Mouse (Mus musculus): ENCODE measurements around the gene Tert. TPM values are rescaled to one million over a fixed set of nuclear protein-coding genes. Genes with fewer than 3 reads are reported as not detected.

Tert gene
- total RNA-seq, 2 experiments from 2014 or later = 4.1 to 4.4 TPM

DNA sequence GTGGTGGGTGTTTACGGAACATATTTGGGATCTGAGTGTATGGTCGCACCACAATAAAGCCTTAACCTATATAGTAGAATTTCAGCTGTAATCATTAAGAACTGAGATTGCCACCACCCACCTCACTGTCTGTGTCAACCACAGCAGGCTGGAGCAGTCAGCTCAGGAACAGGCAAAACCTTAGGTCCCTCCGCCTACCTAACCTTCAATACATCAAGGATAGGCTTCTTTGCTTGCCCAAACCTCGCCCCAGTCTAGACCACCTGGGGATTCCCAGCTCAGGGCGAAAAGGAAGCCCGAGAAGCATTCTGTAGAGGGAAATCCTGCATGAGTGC is 334 bp upstream of the Tert start:
- Histone ChIP-seq H3K27ac (no peak overlapping the region), H3K4me3 (peak overlapping the region; percentile 58)
- TF ChIP-seq CTCF (IDR thresholded peaks at IDR 0.05) = no peak
- DNase-seq (ENCODE audit: extremely low spot score in 1 of 2, low spot score in 2 of 2) = peak in 1 of 2 experiments; percentile 42
- intact Hi-C loops (cut with DNase I) = loop anchor here (2.0 to 5.0 kb wide), 2 partner anchors 114 to 199 kb away; no protein-coding TSS in a partner anchor

- no peak for TF ChIP-seq CTCF (IDR thresholded peaks at IDR 0.05)
- H3K4me3 ChIP-seq = no peak overlapping the region
- H3K27ac ChIP-seq = no peak overlapping the region
- DNase-seq (ENCODE audit: extremely low spot score in 1 of 2, low spot score in 2 of 2) = no peak
- intact Hi-C loops (cut with DNase I) = loop anchor here (5.0 kb wide), 1 partner anchor 201 kb away; no protein-coding TSS in a partner anchor
Observed at GRCm38 (mm10) chr13:73628586-73629113, 1.9 kb downstream of the Tert start.

DNA sequence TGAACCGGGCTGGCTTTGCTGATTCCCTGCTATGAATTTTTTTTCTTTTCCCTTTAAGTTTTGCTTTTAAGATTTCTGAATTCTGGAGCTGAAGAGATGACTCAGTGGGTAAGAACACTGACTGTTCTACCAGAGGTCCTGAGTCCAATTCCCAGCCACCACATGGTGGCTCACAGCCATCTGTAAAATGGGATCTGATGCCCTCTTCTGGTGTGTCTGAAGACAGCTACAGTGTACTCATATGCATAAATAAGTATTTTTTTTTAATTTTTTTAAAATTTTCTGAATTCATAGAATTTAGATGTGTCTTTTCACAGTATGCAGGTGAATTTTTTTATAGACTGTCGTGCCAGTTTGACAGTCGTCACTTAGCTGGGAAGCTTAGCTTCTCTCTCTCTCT is 5.1 kb downstream of the Tert start:
- Histone ChIP-seq H3K4me3 (no peak overlapping the region), H3K27ac (no peak overlapping the region)
- no peak for DNase-seq (ENCODE audit: extremely low spot score in 1 of 2, low spot score in 2 of 2)
- TF ChIP-seq CTCF (IDR thresholded peaks at IDR 0.05) = peak; percentile 32
- intact Hi-C loops (cut with DNase I) = no loop called here

DNA sequence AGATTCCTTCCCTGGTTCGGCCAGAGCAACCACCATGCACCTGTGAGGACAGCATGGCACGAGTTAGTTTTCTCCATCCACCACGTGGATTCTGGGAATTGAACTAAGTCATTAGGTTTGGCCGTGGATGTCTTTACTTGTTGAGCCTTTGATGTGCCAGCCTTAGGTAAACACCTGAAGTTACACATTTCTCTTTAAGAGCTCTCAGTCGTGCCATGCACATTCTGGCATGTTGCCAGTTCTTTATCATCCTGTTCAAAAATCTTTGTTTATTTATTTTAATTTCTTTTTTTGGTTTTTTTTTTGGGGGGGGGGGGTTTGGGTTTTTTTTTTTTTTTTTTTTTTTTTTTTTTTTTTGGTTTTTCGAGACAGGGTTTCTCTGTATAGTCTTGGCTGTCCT is 11.1 kb downstream of the Tert start:
- Histone ChIP-seq H3K4me3 (no peak overlapping the region), H3K27ac (no peak overlapping the region)
- TF ChIP-seq CTCF (IDR thresholded peaks at IDR 0.05) = no peak
- intact Hi-C loops (cut with DNase I) = no loop called here
- DNase-seq (ENCODE audit: extremely low spot score in 1 of 2, low spot score in 2 of 2) = no peak

GRCm38 (mm10) chr13:73641296-73641695 is 14.6 kb downstream of the Tert start:
- intact Hi-C loops (cut with DNase I) = no loop called here
- no peak overlapping the region for H3K4me3 ChIP-seq
- TF ChIP-seq CTCF (IDR thresholded peaks at IDR 0.05) = no peak
- no peak for DNase-seq (ENCODE audit: extremely low spot score in 1 of 2, low spot score in 2 of 2)
- no peak overlapping the region for H3K27ac ChIP-seq

DNA sequence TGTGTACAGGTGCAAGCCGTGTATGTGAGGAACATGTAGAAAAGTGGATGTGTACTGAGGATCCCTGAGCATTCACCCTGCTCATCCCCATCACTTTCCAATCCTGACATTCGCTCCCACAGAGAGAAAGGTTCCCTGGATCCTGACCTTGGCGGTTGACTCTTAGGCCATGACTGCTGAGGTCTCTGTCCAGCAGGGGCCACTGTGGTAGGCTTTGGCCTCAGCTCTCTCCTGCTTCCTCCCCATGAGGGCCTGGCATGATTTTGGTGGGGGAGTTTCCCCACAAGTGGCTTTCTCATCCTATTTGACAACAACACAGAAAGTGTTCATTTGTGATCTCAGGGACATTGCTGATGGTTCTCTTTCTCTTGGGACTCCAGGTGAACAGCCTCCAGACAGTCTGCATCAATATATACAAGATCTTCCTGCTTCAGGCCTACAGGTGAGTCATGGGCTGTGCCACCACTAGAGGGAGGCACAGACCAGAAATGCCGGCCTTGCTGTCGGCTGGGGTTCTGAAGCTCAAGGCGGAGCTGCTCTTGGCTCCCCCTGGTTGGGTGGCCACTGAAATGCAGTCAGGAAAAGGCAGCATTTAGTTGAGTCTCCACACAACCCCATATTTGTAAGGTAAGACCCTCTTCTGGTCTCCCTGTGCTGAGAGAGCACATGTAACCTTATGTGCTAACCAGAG is 19.8 kb downstream of the Tert start:
- intact Hi-C loops (cut with DNase I) = loop anchor here (1.0 to 5.0 kb wide), 4 partner anchors 46 to 261 kb away; no protein-coding TSS in a partner anchor
- Histone ChIP-seq H3K4me3 (no peak overlapping the region), H3K27ac (no peak overlapping the region)
- peak; percentile 84 for TF ChIP-seq CTCF (IDR thresholded peaks at IDR 0.05)
- peak; percentile 57 to 64 for DNase-seq (ENCODE audit: extremely low spot score in 1 of 2, low spot score in 2 of 2)

GRCm38 (mm10) chr13:73653266-73653665 is 26.6 kb downstream of the Tert start:
- no peak for TF ChIP-seq CTCF (IDR thresholded peaks at IDR 0.05)
- no peak overlapping the region for H3K27ac ChIP-seq
- intact Hi-C loops (cut with DNase I) = no loop called here
- no peak for DNase-seq (ENCODE audit: extremely low spot score in 1 of 2, low spot score in 2 of 2)
- H3K4me3 ChIP-seq = no peak overlapping the region

DNA sequence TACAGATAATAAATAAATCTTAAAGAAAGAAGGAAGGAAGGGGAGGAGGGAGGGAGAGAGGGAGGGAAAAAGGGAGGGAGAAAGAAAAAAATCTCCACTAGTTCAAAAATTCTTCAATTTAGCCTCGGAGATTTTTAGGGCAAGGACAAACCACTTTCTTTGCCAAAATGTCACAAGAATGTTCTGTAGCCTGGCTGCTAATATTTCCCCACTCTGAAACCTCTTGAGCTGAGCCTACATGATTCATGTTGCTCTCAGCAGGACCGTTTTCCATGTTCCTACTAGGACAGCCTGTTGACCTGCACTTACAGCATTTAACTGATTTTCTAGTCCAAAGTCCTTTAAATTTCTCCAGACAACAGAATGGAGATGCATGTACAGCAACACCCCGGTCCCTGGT is 28.3 kb downstream of the Tert start:
- Histone ChIP-seq H3K27ac (no peak overlapping the region), H3K4me3 (no peak overlapping the region)
- DNase-seq (ENCODE audit: extremely low spot score in 1 of 2, low spot score in 2 of 2) = no peak
- TF ChIP-seq CTCF (IDR thresholded peaks at IDR 0.05) = no peak
- intact Hi-C loops (cut with DNase I) = no loop called here

DNA sequence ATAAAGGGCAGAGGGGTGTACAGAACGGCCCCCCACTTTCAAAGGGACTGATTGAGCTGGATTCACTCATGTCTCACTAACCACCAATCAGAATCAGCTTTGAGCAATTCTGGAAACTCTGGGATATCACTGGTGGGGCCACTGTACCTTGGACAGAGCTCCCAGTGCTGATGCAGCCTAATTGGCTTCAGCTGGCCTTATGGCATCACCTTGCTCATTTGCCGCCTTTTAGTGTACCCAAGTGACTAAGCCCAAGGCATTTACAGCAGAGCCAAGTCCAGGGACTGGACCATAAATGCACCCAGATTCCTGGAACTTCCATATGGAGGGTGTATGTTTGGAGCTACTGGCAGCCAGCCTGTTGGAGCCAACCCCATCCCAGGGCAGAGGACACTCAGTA is 32.2 kb downstream of the Tert start:
- no peak for DNase-seq (ENCODE audit: extremely low spot score in 1 of 2, low spot score in 2 of 2)
- no peak overlapping the region for H3K4me3 ChIP-seq
- intact Hi-C loops (cut with DNase I) = no loop called here
- no peak overlapping the region for H3K27ac ChIP-seq
- TF ChIP-seq CTCF (IDR thresholded peaks at IDR 0.05) = no peak

DNA sequence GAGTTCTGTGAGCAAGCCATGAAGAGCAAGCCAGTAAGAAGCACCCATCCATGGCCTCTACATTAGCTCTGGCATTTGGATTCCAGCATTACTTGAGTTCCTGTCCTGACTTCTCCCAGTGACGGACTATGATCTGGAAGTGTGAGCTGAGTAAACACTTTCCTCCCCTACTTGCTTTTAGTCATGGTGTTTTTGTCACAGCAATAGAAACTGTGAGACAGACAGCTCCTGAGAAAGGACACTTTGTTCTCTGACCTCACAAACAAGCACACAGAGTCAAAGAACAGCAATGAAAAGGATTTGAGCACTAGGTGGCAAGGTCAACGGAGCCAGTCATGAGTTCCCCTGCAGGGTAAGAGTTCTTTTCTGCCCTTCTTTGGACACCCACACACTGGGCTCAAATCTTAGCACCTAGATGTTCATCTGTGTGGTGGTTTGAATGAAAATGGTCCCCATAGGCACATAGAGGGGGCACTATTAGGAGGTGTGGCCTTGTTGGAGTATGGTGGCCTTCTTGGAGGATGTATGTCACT is 33.5 kb downstream of the Tert start:
- intact Hi-C loops (cut with DNase I) = no loop called here
- Histone ChIP-seq H3K27ac (no peak overlapping the region), H3K4me3 (no peak overlapping the region)
- no peak for TF ChIP-seq CTCF (IDR thresholded peaks at IDR 0.05)
- DNase-seq (ENCODE audit: extremely low spot score in 1 of 2, low spot score in 2 of 2) = no peak

- H3K4me3 ChIP-seq = no peak overlapping the region
- no peak for DNase-seq (ENCODE audit: extremely low spot score in 1 of 2, low spot score in 2 of 2)
- intact Hi-C loops (cut with DNase I) = no loop called here
- no peak for TF ChIP-seq CTCF (IDR thresholded peaks at IDR 0.05)
- H3K27ac ChIP-seq = no peak overlapping the region
Observed at GRCm38 (mm10) chr13:73675161-73675560, 48.5 kb downstream of the Tert start.

GRCm38 (mm10) chr13:73677853-73678252 is 51.1 kb downstream of the Tert start, which contains the start of gene Slc6a18:
Gene Slc6a18 (minus strand): TSS chr13:73678023.
- TF ChIP-seq CTCF (IDR thresholded peaks at IDR 0.05) = no peak
- Histone ChIP-seq H3K27ac (no peak within 1 kb of the TSS), H3K4me3 (no peak within 1 kb of the TSS)
- DNase-seq (ENCODE audit: extremely low spot score in 1 of 2, low spot score in 2 of 2) = no peak
- intact Hi-C loops (cut with DNase I) = no loop called here

DNA sequence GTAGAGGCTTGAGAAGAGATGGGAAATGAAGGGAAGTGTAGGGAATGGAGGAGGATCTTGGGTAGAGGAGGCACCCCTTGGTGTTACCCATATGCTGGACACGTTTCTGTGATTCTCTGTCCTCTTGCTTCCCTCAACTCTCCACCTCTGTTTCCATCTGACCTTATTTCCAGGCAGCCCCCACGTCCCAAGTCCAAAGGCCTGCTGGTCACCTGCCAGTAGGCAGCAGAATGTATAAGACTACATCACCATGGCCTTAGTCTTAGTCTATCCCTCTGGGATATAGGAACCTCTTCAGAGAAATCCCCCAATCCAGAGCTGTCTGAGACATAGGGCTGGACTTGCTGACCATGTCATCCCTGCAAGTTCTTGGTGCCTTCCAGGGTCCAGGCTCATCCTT is 52.6 kb downstream of the Tert start:
- intact Hi-C loops (cut with DNase I) = no loop called here
- DNase-seq (ENCODE audit: extremely low spot score in 1 of 2, low spot score in 2 of 2) = no peak
- no peak overlapping the region for H3K27ac ChIP-seq
- no peak overlapping the region for H3K4me3 ChIP-seq
- no peak for TF ChIP-seq CTCF (IDR thresholded peaks at IDR 0.05)

Data from left cerebral cortex, adult 2 months (tissue).